Mouse (Mus musculus) thymus, postnatal 25 days (tissue): Measurements from ENCODE around the gene Tmem151a.
A peak's percentile ranks its signal among the peaks of the same experiment; 100 is the strongest.
"Not testable (repeated sequence)": the region's sequence is repeated elsewhere in the genome, so short reads cannot be mapped to it uniquely, and the experiment has no call there.

Experiments
- DNase-seq: peaks from one replicate; pipeline ENCODE4 v3.0.0; 2022

Gene Tmem151a

DNA sequence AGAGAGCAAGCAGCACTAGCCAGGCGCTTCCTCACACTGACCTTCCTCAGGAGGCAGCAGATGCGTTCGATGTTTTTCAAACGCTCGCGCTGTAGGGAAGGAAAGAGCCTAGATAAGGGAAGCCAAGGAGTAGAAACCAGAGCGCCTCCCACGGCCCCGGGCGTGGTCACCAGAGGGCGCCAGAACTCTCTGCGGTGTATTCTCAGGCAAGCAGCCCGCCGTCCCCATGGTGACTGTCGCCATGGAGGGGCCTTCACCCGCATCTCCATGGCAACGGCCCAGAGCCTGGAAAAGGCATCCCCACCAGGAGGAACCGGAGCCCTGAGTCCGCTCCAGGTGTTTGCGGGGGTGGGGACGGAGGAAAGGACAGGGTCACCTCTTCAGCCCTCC is 8.9 kb upstream of the Tmem151a start:
- peak; percentile 89 for DNase-seq

DNA sequence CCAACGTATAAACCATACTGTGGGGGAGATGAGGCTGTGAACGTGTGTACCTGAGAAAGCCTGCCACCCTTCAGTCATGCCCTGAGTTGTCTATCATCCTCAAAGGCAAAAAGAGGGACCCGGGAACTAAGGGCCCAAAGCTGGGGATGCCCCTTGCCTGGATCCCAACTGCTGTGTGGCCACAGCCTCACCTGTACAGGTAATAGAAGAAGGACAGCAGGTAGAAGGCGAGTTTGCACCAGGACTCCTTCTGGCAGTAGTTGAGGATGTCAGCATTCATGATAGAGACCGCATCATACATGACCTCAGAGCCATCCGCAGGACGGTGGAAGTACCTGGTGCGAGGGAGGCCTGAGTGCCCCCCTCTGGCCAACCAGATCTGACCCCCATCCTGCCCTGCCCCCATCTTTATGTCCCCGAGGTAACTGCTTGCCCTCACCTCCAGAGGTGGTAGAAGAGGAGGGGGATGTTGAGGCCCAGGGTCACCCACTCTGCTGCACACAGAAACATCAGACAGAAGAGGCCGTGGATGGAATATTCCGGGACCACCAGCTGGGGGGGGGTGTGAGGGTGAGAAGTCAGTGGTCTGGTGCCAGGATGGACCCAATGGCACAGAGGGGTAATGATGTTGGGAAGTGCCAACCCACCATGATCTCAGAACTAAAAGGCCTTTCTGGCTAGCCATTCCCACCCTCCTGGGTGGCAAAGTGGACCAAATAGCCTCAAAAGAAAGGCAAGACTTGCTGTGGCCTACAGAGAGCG is 8.3 kb upstream of the Tmem151a start:
- no peak for DNase-seq

DNA sequence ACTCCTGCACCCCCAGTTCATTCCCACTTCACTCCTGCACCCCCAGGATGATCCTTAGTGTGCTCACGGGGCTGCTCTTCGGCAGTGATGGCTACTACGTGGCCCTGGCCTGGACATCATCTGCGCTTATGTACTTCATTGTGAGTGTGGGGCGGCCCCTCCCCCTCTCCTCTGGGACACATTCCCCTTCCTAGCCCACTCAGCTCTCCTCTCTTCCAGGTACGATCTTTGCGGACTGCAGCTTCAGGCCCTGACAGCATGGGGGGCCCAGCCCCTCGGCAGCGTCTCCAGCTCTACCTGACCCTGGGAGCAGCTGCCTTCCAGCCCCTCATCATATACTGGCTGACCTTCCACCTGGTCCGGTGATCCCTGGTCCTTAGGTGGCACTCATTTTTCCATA is 6.8 kb upstream of the Tmem151a start:
- no peak for DNase-seq

DNA sequence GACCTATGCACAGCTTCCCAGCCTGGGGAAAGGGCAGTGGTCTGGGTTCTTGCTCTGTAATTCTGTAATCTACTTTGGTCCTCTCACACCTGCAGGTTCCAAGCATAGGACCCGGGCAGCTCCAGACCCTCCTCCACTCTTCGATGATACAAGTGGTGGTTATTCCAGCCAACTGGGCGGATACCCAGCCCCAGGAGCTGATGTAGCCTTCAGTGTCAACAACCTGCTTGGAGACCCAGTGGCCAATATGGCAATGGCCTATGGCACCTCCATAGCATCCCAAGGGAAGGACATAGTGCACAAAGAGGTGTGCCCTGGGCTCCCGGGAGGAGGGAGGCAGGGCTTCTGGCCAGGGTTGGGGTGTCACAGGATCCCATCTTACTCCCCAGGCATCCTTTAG is 4.0 kb upstream of the Tmem151a start:
- no peak for DNase-seq

DNA sequence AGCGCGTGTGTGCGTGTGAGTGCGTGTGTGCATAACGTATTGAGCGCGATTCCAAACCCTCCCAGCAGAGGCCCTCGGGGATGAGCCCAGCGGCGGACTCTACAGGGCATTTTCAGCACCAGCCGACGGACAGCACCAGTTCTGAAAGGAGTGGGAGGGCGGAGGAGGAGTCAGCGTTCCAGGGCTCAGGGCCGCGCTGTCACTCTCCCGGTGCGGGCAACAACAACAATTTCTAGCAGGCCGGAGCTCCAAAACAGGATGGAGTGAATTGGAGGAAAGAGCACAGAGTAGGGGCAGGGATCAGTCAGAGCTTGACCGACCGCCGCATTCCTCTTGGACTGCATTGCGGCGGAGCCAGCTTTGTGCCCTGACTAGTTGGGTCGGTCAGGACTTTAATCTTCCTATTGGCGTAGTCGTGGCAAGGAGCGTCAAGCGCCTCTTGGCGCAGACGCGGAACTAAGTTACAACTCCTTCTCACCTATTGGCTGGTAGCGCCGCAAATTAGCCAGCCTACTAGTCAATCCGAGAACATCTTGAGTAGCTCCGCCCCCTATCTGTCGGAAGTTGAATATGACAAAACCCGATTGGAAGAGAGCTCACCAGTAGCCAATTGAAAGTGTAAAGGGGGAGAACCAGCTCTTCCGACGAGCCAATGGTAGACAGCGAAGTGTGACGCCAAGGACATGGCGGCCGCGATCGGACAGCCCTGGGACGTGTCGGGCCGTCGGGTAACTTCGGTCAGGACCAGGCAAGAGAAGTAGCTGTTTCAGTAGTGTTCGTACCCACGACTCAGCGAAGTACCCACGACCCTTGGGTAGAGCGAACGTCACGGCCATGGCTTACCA is 2.8 kb upstream of the Tmem151a start, which contains the start of gene Yif1a:
Gene Yif1a (plus strand): TSS at position 655 of the 845 bp plus-strand sequence.
- peak; percentile 90 for DNase-seq

DNA sequence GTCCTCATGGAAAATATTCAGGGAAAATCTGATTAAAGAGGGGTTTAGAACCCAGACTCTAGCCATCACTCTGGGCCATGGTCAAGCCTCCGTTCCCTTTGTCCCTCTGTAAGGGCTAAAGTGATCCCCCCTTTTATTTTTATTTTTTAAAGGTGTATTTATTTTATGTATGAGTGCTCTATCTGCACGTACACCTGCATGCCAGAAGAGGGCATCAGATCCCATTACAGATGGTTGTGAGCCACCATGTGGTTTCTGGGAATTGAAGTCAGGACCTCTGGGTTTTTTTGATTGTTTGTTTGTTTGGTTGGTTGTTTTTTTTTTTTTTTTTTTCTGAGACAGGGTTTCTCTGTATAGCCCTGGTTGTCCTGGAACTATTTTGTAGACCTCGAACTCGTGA is 1.2 kb upstream of the Tmem151a start:
- not testable (repeated sequence) for DNase-seq

DNA sequence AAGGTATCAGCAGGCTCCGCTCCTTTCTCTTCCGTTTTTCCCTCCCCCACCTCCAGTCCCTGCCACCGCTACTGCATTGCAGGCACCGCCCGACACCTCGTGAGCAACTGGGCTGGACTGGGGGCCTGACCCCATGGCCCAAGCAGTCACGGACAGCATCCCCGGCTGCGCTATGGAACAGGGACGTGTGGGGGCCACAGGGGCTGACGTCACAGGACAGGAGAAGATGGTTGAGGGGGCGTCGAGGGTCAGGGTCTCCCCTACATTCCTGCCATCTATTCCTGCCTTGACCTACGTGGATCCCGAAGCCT is 542 bp downstream of the Tmem151a start:
- no peak for DNase-seq

DNA sequence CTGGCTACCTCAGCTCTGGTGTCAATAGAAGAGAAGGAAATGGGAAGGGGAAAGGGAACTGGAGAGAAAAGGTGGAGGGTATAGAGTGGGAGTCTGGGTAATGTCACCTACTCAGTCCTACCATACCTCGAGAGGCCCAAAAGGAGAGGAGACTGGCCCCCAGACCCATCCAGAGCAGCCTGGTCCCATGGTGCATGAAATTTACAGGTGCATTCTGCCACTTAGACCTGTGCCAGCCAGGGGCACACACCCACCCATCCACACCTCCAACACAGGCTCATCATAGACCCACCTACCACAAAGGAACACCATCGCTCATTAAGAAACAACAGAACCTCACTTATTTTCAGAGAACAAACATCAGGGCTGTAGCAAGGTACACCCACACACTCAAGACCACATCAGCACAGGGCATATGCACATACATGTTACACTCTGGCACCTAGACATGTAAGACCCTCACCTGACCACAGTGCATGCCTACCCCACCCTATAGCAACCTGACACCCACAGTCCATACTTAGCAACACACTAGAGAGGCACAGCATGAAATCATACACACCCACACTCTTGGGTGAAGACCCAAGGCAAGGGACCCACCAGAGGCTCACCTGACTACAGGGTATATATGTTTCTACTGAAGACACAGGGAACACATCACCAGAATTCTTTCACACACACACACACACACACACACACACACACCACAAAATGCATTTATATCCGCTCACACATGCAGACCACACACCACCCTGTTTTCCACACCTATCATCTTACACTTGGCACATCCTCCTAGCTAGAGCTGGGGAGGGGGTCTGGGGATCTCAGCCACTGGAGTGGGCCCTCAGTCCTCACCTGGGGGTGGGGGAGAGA is 1.1 kb downstream of the Tmem151a start:
- DNase-seq, result no peak

DNA sequence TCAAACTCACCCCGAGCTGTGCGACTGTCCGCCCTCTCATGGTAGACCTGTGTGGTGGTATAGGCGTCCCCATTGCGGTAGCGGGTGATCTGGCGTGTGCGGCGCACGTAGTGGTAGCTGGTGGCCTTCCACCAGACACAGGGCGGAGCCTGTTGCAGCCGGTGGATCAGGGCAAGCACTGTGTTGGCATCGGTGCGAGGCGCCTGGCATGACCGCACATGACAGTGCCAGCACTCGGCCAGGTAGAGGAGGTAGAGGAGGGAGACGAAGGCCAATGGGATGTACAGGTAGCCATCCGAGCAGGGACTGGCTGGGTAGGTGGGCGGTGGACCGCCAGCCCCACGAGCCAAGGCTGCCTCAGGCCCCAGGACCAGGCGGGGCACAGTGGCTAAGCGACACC is 2.7 kb downstream of the Tmem151a start:
- DNase-seq, result no peak

DNA sequence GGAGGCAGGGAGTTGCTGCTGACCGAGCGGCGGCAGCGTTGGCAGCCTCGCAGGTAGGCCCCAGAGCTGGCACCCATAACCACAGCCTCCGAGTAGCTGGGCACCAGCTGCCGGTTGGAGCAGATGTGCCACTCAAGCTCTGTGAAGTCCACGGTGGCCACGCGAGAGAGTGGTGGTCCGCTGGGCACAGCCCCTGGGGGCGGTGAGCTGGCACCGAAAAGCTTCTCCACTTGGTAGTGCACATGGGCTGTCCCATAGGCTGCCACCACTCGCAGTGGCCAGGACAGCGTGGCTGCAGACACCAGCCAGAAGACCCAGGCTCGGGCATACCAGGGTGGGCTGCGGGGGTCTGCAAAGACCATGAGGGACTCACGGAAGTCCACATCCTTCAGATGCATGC is 3.3 kb downstream of the Tmem151a start:
- no peak for DNase-seq

DNA sequence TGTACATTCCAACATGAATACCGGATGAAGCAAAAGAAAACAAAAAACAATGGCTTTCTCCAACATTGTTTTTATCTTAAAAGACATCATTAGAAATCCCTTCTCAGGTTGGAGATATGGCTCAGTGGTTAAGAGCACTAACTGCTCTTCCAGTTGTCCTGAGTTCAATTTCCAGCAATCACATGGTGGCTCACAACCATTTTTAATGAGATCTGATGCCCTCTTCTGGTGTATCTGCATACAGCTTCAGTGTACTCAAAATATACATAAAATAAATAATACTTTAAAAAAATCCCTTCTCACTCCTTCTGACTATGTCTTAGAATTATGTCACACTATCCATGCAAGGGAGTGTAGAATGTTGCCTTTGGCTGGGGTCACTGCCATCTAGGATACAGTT is 6.1 kb downstream of the Tmem151a start:
- DNase-seq, result no peak

DNA sequence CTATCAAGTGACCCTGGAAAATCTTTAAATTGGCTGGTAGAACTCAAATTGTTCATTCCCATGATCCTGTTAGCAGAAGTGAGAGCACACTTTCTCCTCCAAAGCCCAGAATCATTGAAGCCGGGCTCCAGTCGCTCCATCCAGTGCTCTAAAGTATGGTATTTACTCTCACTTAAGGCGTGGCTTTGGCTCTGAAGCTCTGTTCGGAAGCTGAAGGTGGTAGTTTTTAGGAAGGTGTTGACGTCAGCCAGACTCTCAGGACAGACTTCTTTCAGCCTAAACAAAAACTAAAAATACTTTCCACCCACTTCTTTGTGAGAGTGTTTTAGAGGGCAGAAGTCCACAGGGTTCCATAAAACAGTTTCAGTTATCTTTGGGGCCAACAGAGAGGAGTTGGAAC is 11.8 kb downstream of the Tmem151a start:
- no peak for DNase-seq

DNA sequence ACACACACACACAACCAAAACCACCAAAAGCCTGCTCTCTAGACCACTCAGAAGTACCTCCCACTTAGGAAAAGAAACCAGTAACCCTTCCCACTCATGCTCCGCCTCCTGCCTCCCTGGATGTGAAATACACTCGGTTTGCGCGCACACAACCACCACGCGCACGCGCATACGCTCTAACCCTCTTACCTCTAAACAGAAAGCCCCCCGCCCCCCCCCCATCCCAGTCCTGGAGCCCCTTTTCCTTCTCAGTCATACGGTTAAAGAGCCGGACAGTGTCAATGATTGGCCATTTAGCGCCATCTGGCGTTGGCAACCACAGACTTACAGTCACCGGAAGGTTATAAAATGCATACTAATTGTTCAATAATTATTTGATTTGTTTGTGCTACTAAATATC is 12.3 kb downstream of the Tmem151a start:
- DNase-seq, result no peak

DNA sequence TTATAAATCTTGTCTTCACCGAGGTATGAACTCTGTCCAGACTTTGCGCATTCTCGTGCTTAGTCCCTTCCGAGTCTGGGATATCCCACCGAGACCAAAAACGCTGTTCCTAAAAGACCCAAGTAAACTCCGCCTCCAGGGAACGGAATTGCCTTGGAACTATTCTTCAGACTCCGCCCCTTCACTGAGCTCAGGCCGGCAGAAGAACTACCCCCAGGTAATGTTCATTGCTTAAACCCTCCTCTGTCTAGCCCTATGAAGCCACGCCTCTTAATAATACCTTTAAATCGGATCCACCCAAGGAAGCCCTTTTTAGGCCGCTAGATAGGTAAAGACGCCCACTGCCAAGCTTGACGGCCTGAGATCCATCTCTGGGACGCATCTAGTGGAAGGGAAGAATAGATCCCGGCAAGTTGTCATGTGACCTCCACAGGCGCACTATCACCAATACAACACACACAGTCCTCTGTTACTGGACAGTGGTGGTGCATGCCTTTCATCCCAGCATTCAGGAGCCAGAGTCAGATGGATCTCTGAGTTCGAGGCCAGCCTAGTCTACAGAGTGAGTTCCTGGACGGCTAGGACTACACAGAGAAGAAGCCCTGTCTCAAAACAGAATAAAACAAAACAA is 12.8 kb downstream of the Tmem151a start:
- no peak for DNase-seq

DNA sequence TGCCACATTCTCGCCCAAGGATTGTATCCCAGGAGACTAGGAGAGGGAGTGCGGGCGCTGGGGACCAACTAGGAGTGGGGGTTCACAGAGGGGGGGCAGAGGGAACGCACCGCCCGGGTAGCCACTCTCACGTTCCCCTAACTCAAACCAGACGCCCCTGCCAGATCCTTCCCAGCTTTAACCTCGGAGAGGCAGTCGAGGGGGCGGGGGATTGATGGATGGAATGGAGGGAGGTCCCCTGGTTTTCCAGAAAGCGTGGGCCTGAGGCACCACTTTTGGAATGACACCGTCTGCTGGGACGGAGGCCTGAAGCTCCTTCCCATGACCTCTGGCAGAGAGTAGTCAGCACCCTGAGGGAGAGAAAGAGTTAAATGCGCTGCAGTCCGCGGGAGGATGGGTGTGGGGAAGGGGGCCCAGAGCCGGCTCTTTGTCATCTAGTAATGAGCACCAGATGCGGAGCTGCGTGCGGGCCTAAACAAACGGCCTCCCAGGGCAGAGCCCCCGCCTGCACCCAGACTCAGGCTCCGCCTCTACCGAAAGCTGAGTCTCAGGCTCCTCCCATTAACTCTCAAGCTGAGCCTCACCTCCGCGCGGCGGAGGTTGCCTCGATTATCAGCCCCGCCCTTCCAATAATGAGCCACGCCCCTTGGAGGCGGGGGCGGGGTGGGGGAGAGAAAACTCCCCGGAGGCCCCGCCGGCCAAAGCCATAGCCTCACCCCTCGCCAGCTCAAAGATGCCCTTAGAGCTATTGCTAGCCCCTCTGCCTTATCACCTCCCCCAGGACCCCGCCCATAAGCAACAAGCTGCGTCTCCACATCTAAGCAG is 13.6 kb downstream of the Tmem151a start:
- no peak for DNase-seq

DNA sequence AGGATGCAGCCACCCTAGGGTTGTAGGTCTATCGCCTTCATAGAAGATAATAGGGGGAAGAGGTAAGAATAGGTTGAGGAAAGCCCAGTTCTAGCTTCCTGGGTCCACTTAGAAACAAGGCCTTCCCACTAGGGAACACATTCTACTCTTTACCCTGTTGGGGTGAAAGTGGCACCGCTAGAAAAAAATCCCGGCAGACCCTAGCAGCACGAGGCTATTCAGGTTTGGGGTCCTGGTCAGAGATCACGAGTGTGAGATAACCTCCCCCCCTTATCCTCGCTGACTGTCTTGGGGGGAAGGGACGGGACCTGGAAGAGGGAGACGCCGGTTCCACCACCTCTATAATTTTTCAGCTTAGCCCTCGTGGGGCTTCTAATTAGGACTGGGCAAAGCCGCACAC is 14.3 kb downstream of the Tmem151a start:
- DNase-seq, result no peak

DNA sequence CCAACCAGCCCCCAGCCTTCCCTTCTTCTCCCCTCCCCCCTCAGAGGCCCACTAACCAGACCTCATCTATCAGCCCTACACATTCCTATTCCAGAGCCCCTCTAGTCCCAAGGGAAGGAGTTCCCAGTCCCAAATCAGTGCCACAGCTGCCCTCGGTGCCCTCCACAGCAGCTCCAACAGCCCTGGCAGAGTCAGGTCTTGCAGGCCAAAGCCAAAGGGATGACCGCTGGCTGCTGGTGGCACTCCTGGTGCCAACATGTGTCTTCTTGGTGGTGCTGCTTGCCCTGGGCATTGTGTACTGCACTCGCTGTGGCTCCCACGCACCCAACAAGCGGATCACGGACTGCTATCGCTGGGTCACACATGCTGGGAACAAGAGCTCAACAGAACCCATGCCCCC is 15.4 kb downstream of the Tmem151a start:
- no peak for DNase-seq

DNA sequence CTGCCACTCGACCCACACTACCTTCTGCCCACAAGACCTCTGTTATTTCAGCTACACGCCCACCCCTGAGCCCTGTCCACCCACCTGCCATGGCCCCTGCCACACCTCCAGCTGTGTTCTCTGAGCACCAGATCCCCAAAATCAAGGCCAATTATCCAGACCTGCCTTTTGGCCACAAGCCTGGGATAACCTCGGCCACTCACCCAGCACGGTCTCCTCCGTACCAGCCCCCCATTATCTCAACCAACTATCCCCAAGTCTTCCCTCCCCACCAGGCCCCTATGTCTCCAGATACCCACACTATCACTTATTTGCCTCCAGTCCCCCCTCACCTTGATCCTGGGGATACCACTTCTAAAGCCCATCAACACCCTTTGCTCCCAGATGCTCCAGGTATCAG is 15.8 kb downstream of the Tmem151a start:
- DNase-seq, result no peak

DNA sequence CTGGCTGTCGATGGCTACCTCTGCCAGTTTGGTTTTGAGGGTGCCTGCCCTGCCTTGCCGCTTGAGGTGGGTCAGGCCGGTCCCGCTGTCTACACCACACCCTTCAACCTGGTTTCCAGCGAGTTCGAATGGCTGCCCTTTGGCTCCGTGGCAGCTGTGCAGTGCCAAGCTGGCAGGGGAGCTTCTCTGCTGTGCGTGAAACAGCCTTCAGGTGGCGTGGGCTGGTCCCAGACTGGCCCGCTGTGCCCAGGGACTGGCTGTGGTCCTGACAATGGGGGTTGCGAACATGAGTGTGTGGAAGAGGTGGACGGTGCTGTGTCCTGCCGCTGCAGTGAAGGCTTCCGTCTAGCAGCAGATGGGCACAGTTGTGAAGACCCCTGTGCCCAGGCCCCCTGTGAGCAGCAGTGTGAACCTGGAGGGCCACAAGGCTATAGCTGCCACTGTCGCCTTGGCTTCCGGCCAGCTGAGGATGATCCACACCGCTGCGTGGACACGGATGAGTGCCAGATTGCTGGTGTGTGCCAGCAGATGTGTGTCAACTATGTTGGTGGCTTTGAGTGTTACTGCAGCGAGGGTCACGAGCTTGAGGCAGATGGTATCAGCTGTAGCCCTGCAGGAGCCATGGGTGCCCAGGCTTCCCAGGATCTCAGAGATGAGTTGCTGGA is 16.6 kb downstream of the Tmem151a start:
- no peak for DNase-seq

DNA sequence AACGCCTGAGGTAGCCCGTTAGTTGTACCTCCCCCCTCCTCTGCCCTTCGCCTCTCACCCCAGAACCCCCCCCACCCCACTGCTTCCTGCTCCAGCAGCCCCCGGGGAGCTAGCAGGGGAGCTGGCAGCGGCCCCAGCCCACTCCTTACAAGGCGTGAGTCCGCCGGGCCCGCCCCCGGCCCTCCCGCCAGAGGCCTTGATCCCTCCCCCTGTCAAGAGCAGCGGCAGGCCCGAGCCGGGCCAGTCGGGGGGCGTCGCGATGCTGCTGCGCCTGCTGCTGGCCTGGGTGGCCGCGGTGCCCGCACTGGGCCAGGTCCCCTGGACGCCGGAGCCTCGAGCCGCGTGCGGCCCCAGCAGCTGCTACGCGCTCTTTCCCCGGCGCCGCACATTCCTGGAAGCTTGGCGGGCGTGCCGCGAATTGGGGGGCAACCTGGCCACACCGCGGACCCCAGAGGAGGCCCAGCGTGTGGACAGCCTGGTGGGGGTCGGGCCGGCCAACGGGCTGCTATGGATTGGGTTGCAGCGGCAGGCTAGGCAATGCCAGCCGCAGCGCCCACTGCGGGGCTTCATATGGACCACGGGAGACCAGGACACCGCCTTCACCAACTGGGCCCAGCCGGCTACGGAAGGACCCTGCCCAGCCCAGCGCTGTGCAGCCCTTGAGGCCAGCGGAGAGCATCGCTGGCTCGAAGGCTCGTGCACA is 17.3 kb downstream of the Tmem151a start, which contains the start of gene Cd248:
Gene Cd248 (plus strand): TSS at position 212 of the 703 bp plus-strand sequence.
- no peak for DNase-seq
